Comparison of ENCODE assay signal across 25 mouse cellular contexts in genomic region chr8:89534605-89535004, GRCm38 (mm10).
DNase-seq lines count a peak whose midpoint lies in the region; ATAC-seq and TF ChIP-seq lines count a peak whose summit lies in the region.
"Had no signal": no experiment of that assay in that cellular context is flagged by ENCODE, and none has a peak within 500 bp of the region (broad histone marks: within the 10 kb centered on the region; RNA-seq: fewer than 3 reads in every experiment).

No protein-coding gene starts in this region.

- H3K4me1 ChIP-seq in kidney, embryonic 14.5 days (ENCODE audit: control insufficient read depth, insufficient read depth, low read length): peaks cover 3% of the 10 kb centered on the region; the same call in 1 of the 2 replicates
- peaks cover 18% of the 10 kb centered on the region for H3K4me1 ChIP-seq in kidney, embryonic 16.5 days (ENCODE audit: insufficient read depth, low read length)
- H3K4me1 ChIP-seq in midbrain, embryonic 11.5 days (ENCODE audit: control insufficient read depth, insufficient read depth, low read length): no peaks in the 10 kb centered on the region
- H3K4me1 ChIP-seq in midbrain, postnatal 0 days (ENCODE audit: insufficient read depth, low read length): no peaks in the 10 kb centered on the region
- H3K4me1 ChIP-seq: embryonic facial prominence, embryonic 12.5 days; embryonic facial prominence, embryonic 15.5 days; heart, embryonic 10.5 days; heart, embryonic 13.5 days had no signal

- no peak overlapping the region for H3K4me3 ChIP-seq in kidney, embryonic 14.5 days (ENCODE audit: low read length)
- no peak overlapping the region for H3K4me3 ChIP-seq in kidney, embryonic 16.5 days (ENCODE audit: low read length)
- H3K4me3 ChIP-seq in midbrain, embryonic 11.5 days (ENCODE audit: low read depth, low read length): no peak overlapping the region
- no peak overlapping the region for H3K4me3 ChIP-seq in midbrain, postnatal 0 days (ENCODE audit: low read depth, low read length)
- H3K4me3 ChIP-seq: embryonic facial prominence, embryonic 12.5 days; embryonic facial prominence, embryonic 15.5 days; gastrocnemius, adult 2 months; heart, adult 2 months; heart, embryonic 10.5 days; heart, embryonic 13.5 days had no signal

- no peak overlapping the region for H3K9ac ChIP-seq in kidney, embryonic 14.5 days (ENCODE audit: low read depth, low read length)
- no peak overlapping the region for H3K9ac ChIP-seq in kidney, embryonic 16.5 days (replicated peaks; ENCODE audit: low read length)
- H3K9ac ChIP-seq in midbrain, embryonic 11.5 days (ENCODE audit: low read length): no peak overlapping the region
- no peak overlapping the region for H3K9ac ChIP-seq in midbrain, postnatal 0 days (replicated peaks; ENCODE audit: low read length, poor library complexity, severe bottlenecking)
- H3K9ac ChIP-seq: embryonic facial prominence, embryonic 12.5 days; embryonic facial prominence, embryonic 15.5 days; forebrain, postnatal 0 days; heart, embryonic 13.5 days; hindbrain, embryonic 14.5 days had no signal

- no peaks in the 10 kb centered on the region for H3K9me3 ChIP-seq in kidney, embryonic 14.5 days (ENCODE audit: control insufficient read depth, low read length)
- H3K9me3 ChIP-seq in kidney, embryonic 16.5 days (ENCODE audit: low read length): no peaks in the 10 kb centered on the region
- H3K9me3 ChIP-seq in midbrain, embryonic 11.5 days (ENCODE audit: control insufficient read depth, low read length): no peaks in the 10 kb centered on the region
- no peaks in the 10 kb centered on the region for H3K9me3 ChIP-seq in midbrain, postnatal 0 days (ENCODE audit: low read length)
- H3K9me3 ChIP-seq: embryonic facial prominence, embryonic 12.5 days; embryonic facial prominence, embryonic 15.5 days; heart, embryonic 10.5 days; heart, embryonic 13.5 days had no signal

- DNase-seq in embryo, embryonic 10 days (ENCODE audit: low spot score): peak; percentile 32
- DNase-seq in embryo, embryonic 10.5 days (ENCODE audit: low spot score): no peak
- DNase-seq in midbrain, embryonic 11.5 days (ENCODE audit: low spot score, missing footprints): peak; percentile 74
- DNase-seq in midbrain, postnatal 0 days (ENCODE audit: low spot score): no peak
- DNase-seq: adrenal gland, adult 8-10 months; adrenal gland, postnatal 25 days; cerebellum, adult 18-20 months; cerebellum, adult 9-10 months; forebrain, postnatal 0 days; gastrocnemius, adult 2 months; gastrocnemius, postnatal 14 days; heart, adult 2 months; heart, postnatal 14 days; heart, postnatal 4 days had no signal

- H3K36me3 ChIP-seq in kidney, embryonic 14.5 days (ENCODE audit: control insufficient read depth, insufficient read depth, low read length): no peaks in the 10 kb centered on the region
- no peaks in the 10 kb centered on the region for H3K36me3 ChIP-seq in kidney, embryonic 16.5 days (ENCODE audit: insufficient read depth, low read length)
- H3K36me3 ChIP-seq in midbrain, embryonic 11.5 days (ENCODE audit: control insufficient read depth, insufficient read depth, low read length): no peaks in the 10 kb centered on the region
- no peaks in the 10 kb centered on the region for H3K36me3 ChIP-seq in midbrain, postnatal 0 days (ENCODE audit: insufficient read depth, low read length)
- H3K36me3 ChIP-seq: embryonic facial prominence, embryonic 12.5 days; embryonic facial prominence, embryonic 15.5 days; heart, embryonic 10.5 days; heart, embryonic 13.5 days had no signal

- ATAC-seq in kidney, embryonic 14.5 days (ENCODE audit: low FRiP score, low TSS enrichment): peak; percentile 68; the same call in 1 of the 2 replicates
- ATAC-seq in kidney, embryonic 16.5 days (ENCODE audit: low FRiP score, low TSS enrichment): no peak
- no peak for ATAC-seq in midbrain, embryonic 11.5 days (ENCODE audit: low FRiP score)
- no peak for ATAC-seq in midbrain, postnatal 0 days (ENCODE audit: low FRiP score)
- ATAC-seq: activated CD4-positive, CD25-positive, alpha-beta regulatory T cell, adult 4 months; forebrain, embryonic 14.5 days; forebrain, postnatal 0 days; hindbrain, postnatal 0 days; inflammation-experienced regulatory T-cells, adult 6 months had no signal

- WGBS in kidney, embryonic 14.5 days: 31% methylated on average over 10 of the region's 10 CpGs
- WGBS in kidney, embryonic 16.5 days: 29% methylated on average over 10 of the region's 10 CpGs
- WGBS in midbrain, embryonic 11.5 days: 83% methylated on average over 10 of the region's 10 CpGs
- WGBS in midbrain, postnatal 0 days: 80% methylated on average over 10 of the region's 10 CpGs

- no peak overlapping the region for H3K4me2 ChIP-seq in kidney, embryonic 14.5 days (replicated peaks; ENCODE audit: low read depth, low read length)
- H3K4me2 ChIP-seq in kidney, embryonic 16.5 days (replicated peaks; ENCODE audit: low read depth, low read length): no peak overlapping the region
- no peak overlapping the region for H3K4me2 ChIP-seq in midbrain, embryonic 11.5 days
- H3K4me2 ChIP-seq in midbrain, postnatal 0 days (ENCODE audit: low read depth, low read length, poor library complexity, severe bottlenecking): no peak overlapping the region
- H3K4me2 ChIP-seq: embryonic facial prominence, embryonic 12.5 days; embryonic facial prominence, embryonic 15.5 days; heart, embryonic 13.5 days; hindbrain, embryonic 14.5 days had no signal

- H3K27me3 ChIP-seq in kidney, embryonic 14.5 days (ENCODE audit: control insufficient read depth, insufficient read depth, low read length): no peaks in the 10 kb centered on the region
- H3K27me3 ChIP-seq in kidney, embryonic 16.5 days (ENCODE audit: insufficient read depth, low read length): no peaks in the 10 kb centered on the region
- no peaks in the 10 kb centered on the region for H3K27me3 ChIP-seq in midbrain, embryonic 11.5 days (ENCODE audit: control insufficient read depth, insufficient read depth, low read length)
- H3K27me3 ChIP-seq in midbrain, postnatal 0 days (ENCODE audit: insufficient read depth, low read length): no peaks in the 10 kb centered on the region
- H3K27me3 ChIP-seq: embryonic facial prominence, embryonic 12.5 days; embryonic facial prominence, embryonic 15.5 days; heart, embryonic 13.5 days had no signal

- no peak overlapping the region for H3K27ac ChIP-seq in kidney, embryonic 14.5 days (ENCODE audit: low read depth, low read length)
- no peak overlapping the region for H3K27ac ChIP-seq in kidney, embryonic 16.5 days (ENCODE audit: low read length)
- H3K27ac ChIP-seq in midbrain, embryonic 11.5 days (ENCODE audit: low read depth, low read length): no peak overlapping the region
- no peak overlapping the region for H3K27ac ChIP-seq in midbrain, postnatal 0 days (ENCODE audit: low read depth, low read length)
- H3K27ac ChIP-seq: embryonic facial prominence, embryonic 12.5 days; embryonic facial prominence, embryonic 15.5 days; gastrocnemius, adult 2 months; heart, adult 2 months; heart, embryonic 10.5 days; heart, embryonic 13.5 days; hindbrain, embryonic 14.5 days; hindbrain, postnatal 0 days had no signal

- no peak for TF ChIP-seq CTCF in midbrain, postnatal 0 days (IDR thresholded peaks at IDR 0.05)

Comparison
In these comparisons a context has a peak if more than half of its experiments do, and no peak if none do; other contexts are left out.
1. DNase-seq: peak in embryo, embryonic 10 days (single experiment) and midbrain, embryonic 11.5 days (single experiment); none in embryo, embryonic 10.5 days (single experiment) and midbrain, postnatal 0 days (single experiment).